Mouse (Mus musculus) CH12.LX (cell line): Measurements from ENCODE around the gene Arsa. TPM values are rescaled to one million over a fixed set of nuclear protein-coding genes. Genes with fewer than 3 reads are reported as not detected.

ENCODE experiments used
- DNase-seq: peaks from one replicate; pipeline ENCODE4 v3.0.0-alpha.2; 2013; ENCODE audit errors: extremely low read depth
- H3K27ac ChIP-seq: 2 replicates; pipeline ENCODE4 v1.5.1; 2012; ENCODE audit warnings: low read depth, mild to moderate bottlenecking, control low read depth, moderate library complexity; ENCODE audit not compliant: insufficient read depth
- H3K27me3 ChIP-seq: replicated peaks from 2 replicates; pipeline ENCODE3; 2012; ENCODE audit warnings: inconsistent platforms
- H3K36me3 ChIP-seq, 2 experiments: replicated peaks in 1 of 2; 2 replicates each; pipeline versions ENCODE3 to v1.6.1; 2012; ENCODE audit warnings: inconsistent platforms in 1 of 2, low read length in 1 of 2, mild to moderate bottlenecking in 1 of 2, mixed read lengths in 1 of 2, moderate library complexity in 1 of 2; ENCODE audit not compliant: control insufficient read depth in 1 of 2, insufficient read depth in 1 of 2
- H3K4me1 ChIP-seq, 2 experiments: 2 replicates each; pipeline ENCODE4 v1.6.1; 2012; ENCODE audit warnings: inconsistent platforms in 1 of 2, moderate library complexity in 1 of 2; ENCODE audit not compliant: insufficient read depth in 2 of 2, control insufficient read depth in 1 of 2
- H3K4me2 ChIP-seq: 2 replicates; pipeline ENCODE4 v1.6.1; 2012; ENCODE audit warnings: low read depth, mild to moderate bottlenecking, control low read depth; ENCODE audit not compliant: poor library complexity, insufficient read depth, severe bottlenecking
- H3K4me3 ChIP-seq, 3 experiments: fragments of 150-350 bp in 1 of 3; sonication (generic) in 1 of 3; replicated peaks in 1 of 3; 2 replicates each; pipeline versions ENCODE3 to v1.5.1; 2011 to 2012; ENCODE audit warnings: low read depth in 2 of 3, low read length in 2 of 3, mild to moderate bottlenecking in 2 of 3, moderate library complexity in 2 of 3, control low read depth in 1 of 3, improper control_type of control experiment in 1 of 3, inconsistent platforms in 1 of 3, mixed read lengths in 1 of 3; ENCODE audit not compliant: poor library complexity in 1 of 3
- H3K79me2 ChIP-seq: replicated peaks from 2 replicates; pipeline ENCODE4 v1.6.1; 2012; ENCODE audit warnings: mild to moderate bottlenecking, moderate library complexity; ENCODE audit not compliant: control insufficient read depth, poor library complexity, insufficient read depth, severe bottlenecking; ENCODE audit errors: extremely low read depth
- H3K9ac ChIP-seq: 2 replicates; pipeline ENCODE4 v1.6.1; 2012; ENCODE audit warnings: low read depth, mild to moderate bottlenecking, control low read depth, moderate library complexity; ENCODE audit not compliant: insufficient read depth
- H3K9me3 ChIP-seq: replicated peaks from 2 replicates; pipeline ENCODE3; 2012; ENCODE audit warnings: low read length, inconsistent platforms, mixed read lengths
- BHLHE40 ChIP-seq: IDR thresholded peaks from 2 replicates; pipeline ENCODE4 v1.6.1; 2011; ENCODE audit warnings: mild to moderate bottlenecking, low read depth, low read length, improper control_type of control experiment
- ELF1 ChIP-seq: IDR thresholded peaks from 2 replicates; pipeline ENCODE4 v1.6.1; 2014; ENCODE audit warnings: low read depth, mild to moderate bottlenecking, inconsistent platforms, low read length, improper control_type of control experiment
- EP300 ChIP-seq: IDR thresholded peaks from 2 replicates; pipeline ENCODE4 v1.6.1; 2011; ENCODE audit warnings: low read length, improper control_type of control experiment
- GABPA ChIP-seq: IDR thresholded peaks from 2 replicates; pipeline ENCODE4 v1.6.1; 2012; ENCODE audit warnings: low read depth, low read length, improper control_type of control experiment, inconsistent platforms; ENCODE audit not compliant: insufficient replicate concordance
- HCFC1 ChIP-seq: IDR thresholded peaks from 2 replicates; pipeline ENCODE4 v1.6.1; 2012; ENCODE audit warnings: low read depth, mild to moderate bottlenecking, inconsistent platforms, low read length, improper control_type of control experiment
- JUN ChIP-seq: IDR thresholded peaks from 2 replicates; pipeline ENCODE4 v1.6.1; 2011; ENCODE audit warnings: low read depth, mild to moderate bottlenecking, low read length, improper control_type of control experiment, moderate library complexity; ENCODE audit not compliant: insufficient read depth
- JUND ChIP-seq: conservative IDR thresholded peaks from 2 replicates; pipeline ENCODE4 v1.6.1; 2011; ENCODE audit warnings: low read depth, low read length, improper control_type of control experiment
- MAFK ChIP-seq: IDR thresholded peaks from 2 replicates; pipeline ENCODE4 v1.6.1; 2011; ENCODE audit warnings: low read length, improper control_type of control experiment; ENCODE audit not compliant: insufficient replicate concordance
- MAX ChIP-seq: IDR thresholded peaks from 2 replicates; pipeline ENCODE4 v1.6.1; 2011; ENCODE audit warnings: low read length, improper control_type of control experiment
- MAZ ChIP-seq: IDR thresholded peaks from 2 replicates; pipeline ENCODE4 v1.6.1; 2012; ENCODE audit warnings: low read depth, mild to moderate bottlenecking, inconsistent platforms, low read length, improper control_type of control experiment, moderate library complexity
- MEF2A ChIP-seq: IDR thresholded peaks from 2 replicates; pipeline ENCODE4 v1.6.1; 2014; ENCODE audit warnings: low read depth, mild to moderate bottlenecking, inconsistent platforms, low read length, improper control_type of control experiment, borderline replicate concordance
- MYC ChIP-seq: IDR thresholded peaks from 2 replicates; pipeline ENCODE4 v1.6.1; 2011; ENCODE audit warnings: low read depth, mild to moderate bottlenecking, improper control_type of control experiment, low read length
- NELFE ChIP-seq: IDR thresholded peaks from 2 replicates; pipeline ENCODE4 v1.6.1; 2011; ENCODE audit warnings: low read depth, low read length, improper control_type of control experiment
- NRF1 ChIP-seq: IDR thresholded peaks from 2 replicates; pipeline ENCODE4 v1.6.1; 2014; ENCODE audit warnings: low read depth, mild to moderate bottlenecking, inconsistent platforms, low read length, improper control_type of control experiment, moderate library complexity
- POLR2A ChIP-seq: IDR thresholded peaks from 2 replicates; pipeline ENCODE4 v1.6.1; 2011; ENCODE audit warnings: low read depth, mild to moderate bottlenecking, improper control_type of control experiment, low read length
- RAD21 ChIP-seq: IDR thresholded peaks from 2 replicates; pipeline ENCODE4 v1.6.1; 2011; ENCODE audit warnings: low read depth, mild to moderate bottlenecking, low read length, improper control_type of control experiment, moderate library complexity
- RCOR1 ChIP-seq: conservative IDR thresholded peaks from 2 replicates; pipeline ENCODE4 v1.6.1; 2012; ENCODE audit warnings: low read depth, mild to moderate bottlenecking, inconsistent platforms, low read length, improper control_type of control experiment
- SMC3 ChIP-seq: IDR thresholded peaks from 2 replicates; pipeline ENCODE4 v1.6.1; 2011; ENCODE audit warnings: low read depth, low read length, improper control_type of control experiment
- TBP ChIP-seq: conservative IDR thresholded peaks from 2 replicates; pipeline ENCODE4 v1.6.1; 2011; ENCODE audit warnings: low read depth, low read length, improper control_type of control experiment
- USF1 ChIP-seq: IDR thresholded peaks from 2 replicates; pipeline ENCODE4 v1.6.1; 2014; ENCODE audit warnings: low read depth, mild to moderate bottlenecking, inconsistent platforms, low read length, improper control_type of control experiment
- USF2 ChIP-seq: conservative IDR thresholded peaks from 2 replicates; pipeline ENCODE4 v1.6.1; 2011; ENCODE audit warnings: low read depth, low read length, improper control_type of control experiment
- ZC3H11A ChIP-seq: IDR thresholded peaks from 2 replicates; pipeline ENCODE4 v1.6.1; 2012; ENCODE audit warnings: low read depth, mild to moderate bottlenecking, inconsistent platforms, low read length, improper control_type of control experiment
- ZKSCAN1 ChIP-seq: IDR thresholded peaks from 2 replicates; pipeline ENCODE4 v1.6.1; 2012; ENCODE audit warnings: low read depth, inconsistent platforms, low read length, improper control_type of control experiment, borderline replicate concordance
- ZMIZ1 ChIP-seq: IDR thresholded peaks from 2 replicates; pipeline ENCODE4 v1.6.1; 2012; ENCODE audit warnings: low read depth, mild to moderate bottlenecking, inconsistent platforms, low read length, improper control_type of control experiment
- ZNF384 ChIP-seq: IDR thresholded peaks from 2 replicates; pipeline ENCODE4 v1.6.1; 2012; ENCODE audit warnings: low read depth, low read length, improper control_type of control experiment, inconsistent platforms
- dilution Hi-C: fragments of 300-500 bp; cut with MboI; formaldehyde crosslinking; loops from 2 replicates; pipeline ENCODE4 v1.14.3; 2020; ENCODE audit warnings: low sequenced_read_pairs; ENCODE audit not compliant: extremely low pct_unique_long_range_greater_than_20kb, extremely low pct_ligation_motif_present
- in situ Hi-C: fragments of 300-500 bp; cut with MboI; formaldehyde crosslinking; loops from 3 replicates; pipeline ENCODE4 v1.14.3; 2019; ENCODE audit warnings: low sequenced_read_pairs, low pct_ligation_motif_present, low pct_unique_long_range_greater_than_20kb, mixed read lengths
- polyA plus RNA-seq: library from polyadenylated mRNA; unstranded; fragments of >175 nt; gene quantifications from 2 replicates; pipeline ENCODE4 v1.2.1, GENCODE M21; 2012; ENCODE audit warnings: low read depth; ENCODE audit not compliant: insufficient read length
- total RNA-seq, 2 experiments: library from RNA; depleted of rRNA; stranded (reverse); fragments of 300-350 nt in 1 of 2; fragments of >200 nt in 1 of 2; gene quantifications; 2 replicates each; pipeline ENCODE4 v1.2.3; 2012 to 2014

Arsa gene
- total and polyA plus RNA-seq, 3 experiments, result 9.3 to 10.3 (median 9.9) TPM

DNA sequence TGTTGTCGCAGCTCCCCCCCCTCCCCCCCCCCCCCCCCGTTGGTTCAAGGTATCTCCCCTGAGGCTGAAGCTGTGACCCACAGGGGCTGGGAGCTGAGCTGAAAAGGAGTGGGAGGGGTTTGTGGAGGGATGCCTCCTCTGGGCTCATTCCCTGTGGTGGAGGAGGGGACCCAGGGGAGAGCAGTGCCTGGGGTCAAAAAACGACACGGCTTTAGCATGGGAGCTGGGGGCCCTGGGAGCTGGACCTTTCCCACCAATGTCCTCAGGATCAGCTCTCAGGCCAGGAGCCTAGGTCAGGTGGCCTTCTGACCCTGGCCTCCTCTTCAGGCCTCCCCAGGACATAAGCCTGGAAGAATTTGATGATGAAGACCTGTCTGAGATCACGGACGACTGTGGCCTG is 22.4 kb downstream of the Arsa start:
- Histone ChIP-seq H3K4me1 (peaks cover 3 to 5% of the 10 kb centered on the region in 2 experiments), H3K79me2 (no peaks in the 10 kb centered on the region), H3K9ac (no peak overlapping the region), H3K9me3 (peaks cover 7% of the 10 kb centered on the region), H3K27me3 (peaks cover 63% of the 10 kb centered on the region), H3K36me3 (no peaks in the 10 kb centered on the region), H3K4me2 (no peak overlapping the region), H3K4me3 (no peak overlapping the region), H3K27ac (no peak overlapping the region)
- no peak for DNase-seq
- TF ChIP-seq JUND (no peak), NELFE (no peak), NRF1 (no peak), EP300 (no peak), POLR2A (no peak), MAX (no peak), ZNF384 (no peak), USF2 (no peak), GABPA (no peak), MYC (no peak), RCOR1 (no peak), ZKSCAN1 (no peak), HCFC1 (no peak), BHLHE40 (no peak), RAD21 (no peak), USF1 (no peak), SMC3 (no peak), JUN (no peak), TBP (no peak)
- in situ Hi-C loops (no loop called here), dilution Hi-C loops (no loop called here)

DNA sequence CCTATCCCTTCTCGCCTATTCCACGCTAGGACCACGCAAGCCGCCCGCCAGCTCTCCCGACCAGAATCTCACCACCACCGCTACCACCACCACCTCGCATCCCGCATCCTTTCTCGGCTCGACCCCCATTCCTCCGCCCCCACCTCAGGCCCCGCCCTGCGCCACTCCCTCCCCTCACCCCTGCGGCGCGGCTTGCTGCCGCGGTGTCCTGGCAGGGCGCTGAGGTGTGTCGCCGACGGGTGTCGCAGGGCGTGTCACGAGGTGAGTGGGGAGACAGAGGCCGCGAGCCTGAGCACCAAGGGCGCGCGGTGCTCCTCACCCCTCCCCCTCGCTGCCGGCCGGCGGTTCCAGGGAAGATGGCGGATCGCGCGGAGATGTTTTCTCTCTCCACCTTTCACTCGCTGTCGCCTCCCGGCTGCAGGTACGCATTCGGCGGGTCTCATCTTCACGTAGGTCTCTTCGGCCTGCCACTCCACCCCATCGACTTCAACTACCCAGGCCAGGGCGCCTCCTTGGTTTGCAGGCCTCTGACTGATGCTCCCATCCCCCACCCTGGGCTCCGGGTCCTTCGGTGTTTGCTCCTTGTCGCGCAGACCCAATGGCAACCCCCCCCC is 23.3 kb downstream of the Arsa start, which contains the start of gene Mapk8ip2:
TSS of gene Mapk8ip2 (plus strand) at position 49 of the 614 bp plus-strand sequence.
- no peak within 1 kb of the TSS for H3K4me2 ChIP-seq
- no peak for TF ChIP-seq ELF1
- TF ChIP-seq GABPA, result no peak
- no peak for TF ChIP-seq MAZ
- no peak for TF ChIP-seq MEF2A
- no peak for TF ChIP-seq MYC
- no peak for TF ChIP-seq RAD21
- no peak for TF ChIP-seq NELFE
- TF ChIP-seq EP300, result no peak
- no peak for TF ChIP-seq ZC3H11A
- TF ChIP-seq MAFK, result no peak
- TF ChIP-seq SMC3, result no peak
- TF ChIP-seq ZMIZ1, result no peak
- no peak for TF ChIP-seq HCFC1
- TF ChIP-seq TBP, result no peak
- H3K27ac ChIP-seq, result no peak within 1 kb of the TSS
- H3K9ac ChIP-seq, result no peak within 1 kb of the TSS
- peaks cover 1 to 3% of the 10 kb centered on the region in 2 experiments for H3K4me1 ChIP-seq
- in situ Hi-C loops (no loop called here), dilution Hi-C loops (no loop called here)
- no peak within 1 kb of the TSS for H3K4me3 ChIP-seq
- H3K9me3 ChIP-seq, result peaks cover 7% of the 10 kb centered on the region
- no peak for DNase-seq
- no peaks in the 10 kb centered on the region for H3K79me2 ChIP-seq
- H3K27me3 ChIP-seq, result peaks cover 65% of the 10 kb centered on the region
- no peaks in the 10 kb centered on the region for H3K36me3 ChIP-seq
